Mouse (Mus musculus): ENCODE data around the gene Doxl2.
"Not testable (repeated sequence)": the region's sequence is repeated elsewhere in the genome, so short reads cannot be mapped to it uniquely, and the experiment has no call there.

Doxl2 gene

GRCm38 (mm10) chr6:48974663-48975062 lies at the start of gene Doxl2:
TSS of gene Doxl2 (plus strand) at chr6:48974963.
- no peak for DNase-seq (ENCODE audit: low read depth, low spot score)

GRCm38 (mm10) chr6:48929595-48929994 lies 45.2 kb upstream of the Doxl2 start, which contains the start of gene 1600015I10Rik:
TSS of gene 1600015I10Rik (plus strand) at chr6:48929895.
- no peak for DNase-seq (ENCODE audit: low read depth, low spot score)

- no peak for DNase-seq (ENCODE audit: low read depth, low spot score)
Observed at GRCm38 (mm10) chr6:48949596-48949995, 25.2 kb upstream of the Doxl2 start.

- no peak for DNase-seq (ENCODE audit: low read depth, low spot score)
Observed at GRCm38 (mm10) chr6:48950676-48951075, 24.1 kb upstream of the Doxl2 start.

- DNase-seq (ENCODE audit: low read depth, low spot score): no peak
Observed at GRCm38 (mm10) chr6:48951630-48952029, 23.1 kb upstream of the Doxl2 start.

- no peak for DNase-seq (ENCODE audit: low read depth, low spot score)
Observed at GRCm38 (mm10) chr6:48953220-48953619, 21.5 kb upstream of the Doxl2 start.

- no peak for DNase-seq (ENCODE audit: low read depth, low spot score)
Observed at GRCm38 (mm10) chr6:48954211-48954610, 20.6 kb upstream of the Doxl2 start.

- DNase-seq (ENCODE audit: low read depth, low spot score): peak; percentile 6
Observed at GRCm38 (mm10) chr6:48954946-48955345, 19.8 kb upstream of the Doxl2 start.

GRCm38 (mm10) chr6:48956785-48957184 lies 18.0 kb upstream of the Doxl2 start:
- no peak for DNase-seq (ENCODE audit: low read depth, low spot score)

- no peak for DNase-seq (ENCODE audit: low read depth, low spot score)
Observed at GRCm38 (mm10) chr6:48958053-48958452, 16.7 kb upstream of the Doxl2 start.

GRCm38 (mm10) chr6:48959151-48959550 lies 15.6 kb upstream of the Doxl2 start:
- not testable (repeated sequence) for DNase-seq (ENCODE audit: low read depth, low spot score)

GRCm38 (mm10) chr6:48966696-48967095 lies 8.1 kb upstream of the Doxl2 start:
- not testable (repeated sequence) for DNase-seq (ENCODE audit: low read depth, low spot score)

GRCm38 (mm10) chr6:48967868-48968267 lies 6.9 kb upstream of the Doxl2 start:
- DNase-seq (ENCODE audit: low read depth, low spot score): no peak

- no peak for DNase-seq (ENCODE audit: low read depth, low spot score)
Observed at GRCm38 (mm10) chr6:48979616-48980015, 4.9 kb downstream of the Doxl2 start.

GRCm38 (mm10) chr6:48982305-48982704 lies 7.5 kb downstream of the Doxl2 start:
- DNase-seq (ENCODE audit: low read depth, low spot score): peak; percentile 8

- DNase-seq (ENCODE audit: low read depth, low spot score): no peak
Observed at GRCm38 (mm10) chr6:48986444-48986990, 11.8 kb downstream of the Doxl2 start, which contains the start of gene Svs1. TSS of gene Svs1 (plus strand) at chr6:48986861.

- DNase-seq (ENCODE audit: low read depth, low spot score): no peak
Observed at GRCm38 (mm10) chr6:48989971-48990370, 15.2 kb downstream of the Doxl2 start.

GRCm38 (mm10) chr6:48991991-48992390 lies 17.2 kb downstream of the Doxl2 start:
- DNase-seq (ENCODE audit: low read depth, low spot score): no peak

GRCm38 (mm10) chr6:48998186-48998585 lies 23.4 kb downstream of the Doxl2 start:
- DNase-seq (ENCODE audit: low read depth, low spot score): no peak

GRCm38 (mm10) chr6:48998796-48999195 lies 24.0 kb downstream of the Doxl2 start:
- DNase-seq (ENCODE audit: low read depth, low spot score): no peak

- no peak for DNase-seq (ENCODE audit: low read depth, low spot score)
Observed at GRCm38 (mm10) chr6:49003381-49003780, 28.6 kb downstream of the Doxl2 start.

GRCm38 (mm10) chr6:49007981-49008380 lies 33.2 kb downstream of the Doxl2 start:
- peak; percentile 38 for DNase-seq (ENCODE audit: low read depth, low spot score)

GRCm38 (mm10) chr6:49008420-49009160 lies 33.8 kb downstream of the Doxl2 start:
- DNase-seq (ENCODE audit: low read depth, low spot score): no peak
